Mouse (Mus musculus) adrenal gland, postnatal 10 days (tissue): ENCODE measurements around the gene Smlr1. TPM values are rescaled to one million over a fixed set of nuclear protein-coding genes. Genes with fewer than 3 reads are reported as not detected.

ENCODE experiments used
- DNase-seq: peaks from one replicate; pipeline ENCODE4 v3.0.0; 2021; ENCODE audit warnings: mixed read lengths
- long read RNA-seq, 2 experiments: library from polyadenylated mRNA; stranded (forward); transcript quantifications; one replicate each; pipeline ENCODE4 v2.0.0; 2021
- total RNA-seq, 2 experiments: library from RNA; stranded (reverse); gene quantifications; 2 replicates each; pipeline ENCODE4 v1.2.3; 2021

Smlr1 gene
- total RNA-seq: 10 to 100 TPM in 1 of 2 experiments, 1 to 10 TPM in 1; 4.8 to 15.5 TPM
- long read RNA-seq, experiment 1, transcript Smlr1-201 (2 exons, 669 nt): major isoform, 18 of 18 reads
- long read RNA-seq, experiment 1, partial matches to known transcripts: 0 of 18 reads
- long read RNA-seq, experiment 1, other reads (novel, unspliced or antisense): 0 of 18 reads
- long read RNA-seq, experiment 2, partial matches to known transcripts: 0 of 2 reads
- long read RNA-seq, experiment 2, other reads (novel, unspliced or antisense): 0 of 2 reads

- no peak for DNase-seq
These were observed at the start of gene Smlr1 for GRCm38 (mm10) chr10:25535891-25536331. TSS of gene Smlr1 (minus strand) at chr10:25536267.

- peak; percentile 8 for DNase-seq
These were observed 48.8 kb upstream of the Smlr1 start for GRCm38 (mm10) chr10:25584899-25585298.

GRCm38 (mm10) chr10:25580066-25580465 is 44.0 kb upstream of the Smlr1 start:
- no peak for DNase-seq

GRCm38 (mm10) chr10:25571319-25572240 is 35.5 kb upstream of the Smlr1 start:
- no peak for DNase-seq

- no peak for DNase-seq
These were observed 16.9 kb upstream of the Smlr1 start for GRCm38 (mm10) chr10:25552936-25553335.

- no peak for DNase-seq
These were observed 5.0 kb upstream of the Smlr1 start for GRCm38 (mm10) chr10:25541097-25541496.

- DNase-seq: no peak
These were observed 3.7 kb upstream of the Smlr1 start for GRCm38 (mm10) chr10:25539771-25540168.

GRCm38 (mm10) chr10:25539146-25539770 is 3.2 kb upstream of the Smlr1 start:
- DNase-seq: peak; percentile 30

GRCm38 (mm10) chr10:25538738-25539137 is 2.7 kb upstream of the Smlr1 start:
- DNase-seq: no peak

- DNase-seq: no peak
These were observed 554 bp upstream of the Smlr1 start for GRCm38 (mm10) chr10:25536621-25537020.

GRCm38 (mm10) chr10:25534467-25534866 is 1.6 kb downstream of the Smlr1 start:
- no peak for DNase-seq

- DNase-seq: no peak
These were observed 2.4 kb downstream of the Smlr1 start for GRCm38 (mm10) chr10:25533513-25534246.

- DNase-seq: no peak
These were observed 3.0 kb downstream of the Smlr1 start for GRCm38 (mm10) chr10:25533105-25533504.

- no peak for DNase-seq
These were observed 4.7 kb downstream of the Smlr1 start for GRCm38 (mm10) chr10:25531335-25531734.

GRCm38 (mm10) chr10:25527126-25527525 is 8.9 kb downstream of the Smlr1 start:
- DNase-seq: no peak

- no peak for DNase-seq
These were observed 9.4 kb downstream of the Smlr1 start for GRCm38 (mm10) chr10:25526622-25527021.

GRCm38 (mm10) chr10:25526156-25526555 is 9.9 kb downstream of the Smlr1 start:
- no peak for DNase-seq

GRCm38 (mm10) chr10:25523727-25524126 is 12.3 kb downstream of the Smlr1 start:
- DNase-seq: no peak

GRCm38 (mm10) chr10:25520428-25520827 is 15.6 kb downstream of the Smlr1 start:
- no peak for DNase-seq

- no peak for DNase-seq
These were observed 16.1 kb downstream of the Smlr1 start for GRCm38 (mm10) chr10:25519954-25520353.

GRCm38 (mm10) chr10:25513821-25514220 is 22.2 kb downstream of the Smlr1 start:
- peak; percentile 17 for DNase-seq

GRCm38 (mm10) chr10:25503250-25503649 is 32.8 kb downstream of the Smlr1 start:
- DNase-seq: no peak
